Mouse (Mus musculus) MEL (cell line): ENCODE data around the gene Rcbtb2.

Experiments
- CTCF ChIP-seq, 3 experiments: IDR thresholded peaks in 2 of 3; conservative IDR thresholded peaks in 1 of 3; 2 replicates each; pipeline ENCODE4 v1.5.1; 2011 to 2012; ENCODE audit warnings: low read length in 3 of 3, low read depth in 2 of 3, mild to moderate bottlenecking in 2 of 3, improper control_type of control experiment in 1 of 3, inconsistent platforms in 1 of 3, mixed read lengths in 1 of 3, moderate library complexity in 1 of 3; ENCODE audit not compliant: control insufficient read depth in 1 of 3, insufficient read depth in 1 of 3, poor library complexity in 1 of 3, severe bottlenecking in 1 of 3
- ELF1 ChIP-seq: IDR thresholded peaks from 2 replicates; pipeline ENCODE4 v1.6.1; 2014; ENCODE audit warnings: low read depth, mild to moderate bottlenecking, inconsistent platforms, low read length, improper control_type of control experiment, moderate library complexity
- EP300 ChIP-seq, 2 experiments: IDR thresholded peaks; 2 replicates each; pipeline ENCODE4 v1.6.1; 2011; ENCODE audit warnings: improper control_type of control experiment in 2 of 2, low read length in 2 of 2, low read depth in 1 of 2, mild to moderate bottlenecking in 1 of 2
- GATA1 ChIP-seq: IDR thresholded peaks from 2 replicates; pipeline ENCODE4 v1.6.1; 2011; ENCODE audit warnings: low read depth, low read length, improper control_type of control experiment
- MAX ChIP-seq: IDR thresholded peaks from 2 replicates; pipeline ENCODE4 v1.6.1; 2011; ENCODE audit warnings: low read length, improper control_type of control experiment
- MYB ChIP-seq: IDR thresholded peaks from 2 replicates; pipeline ENCODE4 v1.6.1; 2011; ENCODE audit warnings: mild to moderate bottlenecking, low read depth, low read length, improper control_type of control experiment
- NELFE ChIP-seq: IDR thresholded peaks from 2 replicates; pipeline ENCODE4 v1.6.1; 2011; ENCODE audit warnings: low read depth, low read length, improper control_type of control experiment
- POLR2AphosphoS2 ChIP-seq: IDR thresholded peaks from 2 replicates; pipeline ENCODE4 v1.6.1; 2011; ENCODE audit warnings: low read length, improper control_type of control experiment
- TAL1 ChIP-seq: IDR thresholded peaks from 2 replicates; pipeline ENCODE4 v1.6.1; 2012; ENCODE audit warnings: mild to moderate bottlenecking, inconsistent platforms, low read length, moderate library complexity, mixed read lengths
- TBP ChIP-seq: IDR thresholded peaks from 2 replicates; pipeline ENCODE4 v1.8.0; 2011; ENCODE audit warnings: low read depth, low read length, improper control_type of control experiment
- USF1 ChIP-seq: IDR thresholded peaks from 2 replicates; pipeline ENCODE4 v1.6.1; 2014; ENCODE audit warnings: low read depth, mild to moderate bottlenecking, inconsistent platforms, low read length, improper control_type of control experiment, moderate library complexity
- ZNF384 ChIP-seq: IDR thresholded peaks from 2 replicates; pipeline ENCODE4 v1.6.1; 2012; ENCODE audit warnings: low read depth, mild to moderate bottlenecking, inconsistent platforms, low read length, improper control_type of control experiment

DNA sequence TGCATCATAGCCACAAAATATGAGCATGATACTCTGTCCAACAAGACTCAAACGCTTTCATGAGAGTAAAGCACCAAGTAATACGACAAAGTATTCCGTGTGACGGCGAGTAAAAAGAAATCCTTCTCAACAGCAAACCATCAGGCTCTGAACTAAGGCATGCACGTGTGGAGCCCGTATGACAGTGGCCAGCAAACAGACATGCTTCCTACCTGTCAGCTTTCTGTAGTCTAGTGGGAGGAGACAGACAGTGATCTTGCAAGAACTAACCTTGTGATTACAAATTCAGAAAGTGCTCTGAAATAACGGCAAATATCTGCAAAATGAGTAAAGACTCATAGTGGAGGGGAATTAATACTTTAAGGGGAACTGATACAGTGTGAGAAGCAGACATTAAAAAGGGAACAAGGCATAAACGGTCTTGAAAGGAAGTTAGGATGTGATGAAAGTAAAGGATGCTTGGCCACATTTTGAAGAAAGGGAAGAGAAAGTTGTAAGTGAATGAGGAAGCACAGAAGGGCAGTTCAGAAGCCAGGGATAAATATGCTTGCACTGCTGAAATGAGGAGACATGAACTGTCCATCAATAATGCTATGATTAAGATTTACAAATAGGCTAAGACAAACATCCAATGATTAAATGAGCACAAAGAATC, 99.6 kb downstream of the Rcbtb2 start:
- no peak for TF ChIP-seq EP300 (IDR thresholded peaks at IDR 0.05; ENCODE audit: low read depth in 1 of 2, low read length in 2 of 2)
- TF ChIP-seq GATA1: no peak
- TF ChIP-seq TBP: no peak
- no peak for TF ChIP-seq CTCF (IDR thresholded peaks at IDR 0.05 in 2 of 3, conservative IDR thresholded peaks at IDR 0.05 in 1 of 3; ENCODE audit: control insufficient read depth in 1 of 3, insufficient read depth in 1 of 3, low read depth in 2 of 3, low read length in 3 of 3, poor library complexity in 1 of 3, severe bottlenecking in 1 of 3)
- TF ChIP-seq NELFE: no peak
- no peak for TF ChIP-seq POLR2AphosphoS2
- no peak for TF ChIP-seq MAX
- TF ChIP-seq ZNF384: no peak
- no peak for TF ChIP-seq USF1
- TF ChIP-seq ELF1: no peak
- no peak for TF ChIP-seq MYB
- no peak for TF ChIP-seq TAL1
